Mouse (Mus musculus): ENCODE results near the gene Eaf2.

- TF ChIP-seq CTCF (IDR thresholded peaks at IDR 0.05; ENCODE audit: borderline replicate concordance, extremely low read depth, insufficient read depth, insufficient read length) (no peak), POLR2A (IDR thresholded peaks at IDR 0.05; ENCODE audit: borderline replicate concordance, extremely low read depth, insufficient read depth, insufficient read length, poor library complexity, severe bottlenecking) (no peak)
Measured at GRCm38 (mm10) chr16:36912311-36912710, 37.5 kb upstream of the Eaf2 start.

All from brain, embryonic 14.5 days (tissue).